Mouse (Mus musculus): Measurements from ENCODE around the gene 4930469K13Rik.

4930469K13Rik gene

GRCm38 (mm10) chr11:33992938-33993337 lies 105.4 kb downstream of the 4930469K13Rik start, which contains the start of gene Kcnip1:
Gene Kcnip1 (minus strand): TSS chr11:33993152.
- intact Hi-C loops (cut with DNase I) = no loop called here

GRCm38 (mm10) chr11:33990002-33990401 lies 108.4 kb downstream of the 4930469K13Rik start:
- intact Hi-C loops (cut with DNase I) = no loop called here

GRCm38 (mm10) chr11:33986525-33986924 lies 111.8 kb downstream of the 4930469K13Rik start:
- intact Hi-C loops (cut with DNase I) = no loop called here

- intact Hi-C loops (cut with DNase I) = no loop called here
Observed at GRCm38 (mm10) chr11:33980146-33980545, 118.2 kb downstream of the 4930469K13Rik start.

- intact Hi-C loops (cut with DNase I) = no loop called here
Observed at GRCm38 (mm10) chr11:33975121-33975520, 123.2 kb downstream of the 4930469K13Rik start.

- intact Hi-C loops (cut with DNase I) = no loop called here
Observed at GRCm38 (mm10) chr11:33974341-33975040, 123.9 kb downstream of the 4930469K13Rik start.

GRCm38 (mm10) chr11:33972114-33972513 lies 126.2 kb downstream of the 4930469K13Rik start:
- intact Hi-C loops (cut with DNase I) = no loop called here

GRCm38 (mm10) chr11:33969199-33969598 lies 129.2 kb downstream of the 4930469K13Rik start:
- intact Hi-C loops (cut with DNase I) = no loop called here

- intact Hi-C loops (cut with DNase I) = no loop called here
Observed at GRCm38 (mm10) chr11:33967708-33968107, 130.6 kb downstream of the 4930469K13Rik start.

- intact Hi-C loops (cut with DNase I) = no loop called here
Observed at GRCm38 (mm10) chr11:33965380-33965779, 133.0 kb downstream of the 4930469K13Rik start.

GRCm38 (mm10) chr11:33962688-33963407 lies 135.5 kb downstream of the 4930469K13Rik start, which contains the start of gene Kcnmb1:
Gene Kcnmb1 (plus strand): TSS chr11:33963013.
- intact Hi-C loops (cut with DNase I) = no loop called here

- intact Hi-C loops (cut with DNase I) = no loop called here
Observed at GRCm38 (mm10) chr11:33962178-33962577, 136.2 kb downstream of the 4930469K13Rik start.

GRCm38 (mm10) chr11:33958713-33959112 lies 139.6 kb downstream of the 4930469K13Rik start:
- intact Hi-C loops (cut with DNase I) = no loop called here

- intact Hi-C loops (cut with DNase I) = no loop called here
Observed at GRCm38 (mm10) chr11:33957595-33957994, 140.8 kb downstream of the 4930469K13Rik start.

- intact Hi-C loops (cut with DNase I) = no loop called here
Observed at GRCm38 (mm10) chr11:33956623-33957022, 141.7 kb downstream of the 4930469K13Rik start.

- intact Hi-C loops (cut with DNase I) = no loop called here
Observed at GRCm38 (mm10) chr11:33955982-33956381, 142.4 kb downstream of the 4930469K13Rik start.

GRCm38 (mm10) chr11:33951684-33952625 lies 146.4 kb downstream of the 4930469K13Rik start:
- intact Hi-C loops (cut with DNase I) = no loop called here

- intact Hi-C loops (cut with DNase I) = no loop called here
Observed at GRCm38 (mm10) chr11:33951155-33951554, 147.2 kb downstream of the 4930469K13Rik start.

GRCm38 (mm10) chr11:33946501-33946900 lies 151.9 kb downstream of the 4930469K13Rik start:
- intact Hi-C loops (cut with DNase I) = no loop called here

- intact Hi-C loops (cut with DNase I) = no loop called here
Observed at GRCm38 (mm10) chr11:33944786-33945328, 153.5 kb downstream of the 4930469K13Rik start.

Measured in adrenal gland (tissue).